Mouse (Mus musculus): ENCODE measurements around the gene Gm19426.
"Not testable (repeated sequence)": the region's sequence is repeated elsewhere in the genome, so short reads cannot be mapped to it uniquely, and the experiment has no call there.

Gene Gm19426

DNA sequence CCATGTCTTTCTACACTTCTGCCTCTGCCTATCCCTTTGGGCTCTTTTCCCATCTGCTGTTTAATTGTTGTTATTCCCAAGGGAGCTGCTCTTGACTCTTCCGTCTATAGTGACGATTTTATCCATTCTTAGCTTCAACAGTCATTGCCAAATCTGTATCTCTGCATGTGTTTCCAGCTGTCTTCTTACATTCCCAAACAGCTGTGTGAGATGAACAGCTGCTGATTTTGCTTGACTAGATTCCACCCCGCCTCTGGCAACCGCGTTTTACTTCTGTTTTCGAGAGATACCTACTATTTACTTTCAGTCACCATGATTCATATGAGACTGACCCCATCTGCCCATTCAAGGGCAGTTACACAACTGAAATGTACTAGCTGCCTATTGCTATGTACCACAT, 6.7 kb upstream of the Gm19426 start:
- no peak for DNase-seq (ENCODE audit: low spot score)

DNA sequence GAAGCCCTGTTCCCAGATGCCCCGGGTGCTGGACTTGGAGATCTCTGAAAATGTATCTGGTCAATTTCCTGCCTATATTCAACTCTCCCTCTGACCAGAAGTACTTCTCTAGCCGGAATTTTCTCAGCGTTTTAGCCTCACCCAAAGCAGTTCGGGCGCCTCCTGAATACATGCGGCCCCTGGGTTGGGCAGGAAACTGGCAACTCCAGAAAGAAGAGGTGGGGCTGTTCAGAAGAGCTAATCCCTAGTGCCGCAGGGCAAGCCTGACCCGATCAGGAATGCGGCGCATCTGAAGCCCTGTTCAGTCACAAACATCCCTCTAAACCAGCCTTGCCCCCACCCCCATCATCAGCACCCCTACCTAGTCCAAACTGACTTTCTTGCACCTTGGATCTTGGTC, 671 bp upstream of the Gm19426 start:
- no peak for DNase-seq (ENCODE audit: low spot score)

DNA sequence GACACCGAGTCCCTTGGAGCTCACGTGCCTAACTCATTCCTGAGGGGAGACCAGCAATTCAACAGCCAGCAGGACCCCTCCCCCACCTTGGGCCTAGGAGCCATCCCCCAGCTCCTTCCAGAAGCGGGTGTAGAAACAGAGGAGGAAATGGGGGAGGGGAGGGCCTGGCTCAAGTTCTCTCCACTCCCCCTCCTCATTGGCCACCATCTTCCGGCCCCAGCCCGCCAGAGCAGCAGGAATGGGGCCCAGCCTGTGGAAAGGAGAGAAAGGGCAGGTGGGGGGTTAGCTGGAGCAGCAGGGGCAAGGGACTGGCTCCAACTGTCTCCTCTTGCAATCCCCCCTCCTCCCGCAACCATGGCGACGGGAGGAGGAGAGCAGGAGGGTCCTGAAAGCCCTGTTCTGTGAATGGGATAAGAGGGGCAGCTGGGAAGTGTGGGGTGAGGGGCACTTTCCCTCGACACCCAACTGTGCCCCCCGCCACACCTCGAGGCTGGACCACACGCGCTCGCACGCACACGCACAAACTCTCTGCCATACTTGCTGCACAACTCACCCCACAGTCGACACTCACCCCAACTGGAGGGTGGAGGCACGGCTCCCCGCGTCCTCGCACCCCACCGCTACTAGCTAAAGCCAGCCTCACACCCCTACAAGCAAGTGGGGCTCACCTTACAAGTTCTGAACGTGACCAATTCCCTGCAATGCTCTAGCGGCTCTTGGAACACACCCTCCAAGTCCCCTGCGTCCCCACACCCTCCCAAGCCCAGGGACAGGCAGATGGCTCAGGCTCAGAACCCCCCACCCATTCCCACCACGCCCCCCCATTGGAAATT, 788 bp downstream of the Gm19426 start:
- peak; percentile 95 for DNase-seq (ENCODE audit: low spot score)

DNA sequence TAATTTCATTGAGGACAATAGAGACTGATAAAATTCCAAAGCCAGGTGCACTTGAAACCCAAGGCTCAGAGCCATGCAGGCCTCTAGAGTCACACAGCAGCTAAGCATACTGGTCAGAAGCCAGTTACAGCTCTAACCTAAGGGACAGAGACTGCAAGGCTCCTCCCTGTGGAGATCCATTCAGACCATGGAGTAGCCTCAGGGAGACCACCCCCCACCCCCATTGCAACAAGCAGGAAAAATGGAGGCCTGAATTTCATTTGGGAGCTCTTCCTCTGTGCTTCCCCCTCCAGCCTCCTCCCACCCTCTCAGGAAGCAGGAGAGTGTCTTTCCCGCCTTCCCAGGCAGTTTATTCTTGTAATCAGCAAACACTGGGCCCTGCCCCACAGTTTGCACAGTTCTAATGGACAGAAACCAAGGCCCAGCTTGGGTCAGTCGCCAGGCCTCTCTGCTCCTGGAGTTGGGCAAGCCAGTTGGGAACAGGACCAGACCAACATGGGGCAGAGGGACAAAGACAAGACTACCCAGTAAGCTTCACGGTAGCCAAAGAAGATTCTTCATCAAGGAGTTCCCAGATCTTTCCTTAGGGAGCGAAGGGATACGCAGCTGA, 1.5 kb downstream of the Gm19426 start:
- no peak for DNase-seq (ENCODE audit: low spot score)

DNA sequence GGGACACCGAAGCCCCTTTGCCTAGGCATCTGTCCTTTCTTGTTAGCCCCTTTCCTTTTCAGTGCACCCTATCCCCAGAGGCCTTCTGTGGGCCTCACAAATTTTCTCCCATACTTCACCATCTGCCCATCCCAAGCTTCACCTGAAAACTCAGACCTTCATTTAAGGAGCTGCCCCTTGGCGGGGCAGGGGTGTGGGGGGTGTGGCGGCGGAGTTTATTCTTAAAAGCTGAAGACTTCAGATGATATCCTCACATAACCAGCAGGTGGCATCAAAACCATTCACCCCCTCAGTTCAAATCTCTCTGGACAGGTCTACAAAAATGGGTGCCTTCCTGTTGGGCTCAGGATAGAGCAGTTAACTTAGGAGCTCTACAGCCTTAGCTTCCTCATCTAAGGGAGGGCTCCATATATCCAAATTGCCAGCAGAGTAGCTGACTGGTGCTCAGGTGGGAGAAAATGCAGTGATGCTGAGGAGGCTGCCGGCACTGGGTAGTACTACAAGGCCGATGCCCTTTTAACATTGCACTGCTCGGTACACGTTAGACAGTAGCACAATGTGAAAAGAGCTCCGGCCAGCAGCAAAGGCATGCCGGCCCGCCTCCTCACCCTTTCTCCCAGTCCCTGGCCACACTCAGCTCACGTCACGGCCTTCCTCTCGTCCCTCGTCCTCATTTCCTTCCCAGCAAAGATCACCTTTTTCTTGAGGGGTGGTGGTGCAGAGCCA, 2.7 kb downstream of the Gm19426 start:
- DNase-seq (ENCODE audit: low spot score) = peak; percentile 30

DNA sequence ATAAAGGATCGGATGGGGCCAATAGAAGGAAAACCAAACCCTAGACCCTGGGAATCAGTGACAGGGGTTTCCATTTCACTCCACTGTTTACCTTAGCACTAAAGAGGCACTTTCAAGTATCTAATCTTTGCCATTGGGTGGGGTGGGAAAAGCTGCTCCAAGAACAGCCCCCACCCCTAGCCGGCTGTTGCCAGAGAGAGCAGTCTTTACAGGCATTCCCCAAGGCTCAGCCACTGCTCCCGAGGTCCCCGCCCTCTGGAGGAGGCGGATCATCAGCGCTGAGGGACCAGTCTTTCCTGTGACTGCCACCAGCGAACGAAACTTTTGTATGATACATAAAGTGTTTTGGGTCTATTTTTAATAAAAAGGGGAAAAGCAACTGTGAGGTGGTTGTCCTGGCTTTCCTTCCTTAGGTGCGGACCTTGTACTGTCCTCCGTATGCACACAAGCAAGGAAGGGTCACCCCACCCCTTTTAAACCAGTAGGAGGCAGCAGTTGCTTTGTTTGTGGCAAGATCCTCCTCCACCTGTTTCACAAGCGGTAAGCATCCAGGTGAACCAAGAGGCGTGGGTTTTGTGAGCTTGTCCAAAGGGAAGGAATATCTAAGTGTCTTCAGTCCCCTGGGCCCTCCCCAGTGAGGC, 5.1 kb downstream of the Gm19426 start:
- peak; percentile 83 for DNase-seq (ENCODE audit: low spot score)

DNA sequence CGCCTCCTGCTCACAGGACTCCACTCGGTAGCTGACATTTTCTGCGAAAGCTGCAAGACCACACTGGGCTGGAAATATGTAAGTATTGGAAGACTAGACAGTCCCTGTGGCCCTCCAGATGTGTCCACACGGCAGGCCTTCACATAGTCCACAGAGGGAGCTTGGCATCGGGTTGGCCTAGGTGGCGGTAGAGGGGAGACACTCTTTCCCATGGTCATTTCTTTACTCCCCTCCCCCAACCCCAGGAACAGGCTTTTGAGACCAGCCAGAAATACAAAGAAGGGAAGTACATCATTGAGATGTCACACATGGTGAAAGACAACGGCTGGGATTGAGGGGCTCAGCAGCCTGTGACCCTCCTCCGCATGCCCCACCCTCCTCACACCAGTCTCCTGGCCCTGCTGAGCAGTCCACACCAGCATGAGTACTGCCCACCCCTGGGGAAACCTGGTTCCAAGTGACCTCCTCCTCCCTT, 6.0 kb downstream of the Gm19426 start:
- peak; percentile 64 for DNase-seq (ENCODE audit: low spot score)

DNA sequence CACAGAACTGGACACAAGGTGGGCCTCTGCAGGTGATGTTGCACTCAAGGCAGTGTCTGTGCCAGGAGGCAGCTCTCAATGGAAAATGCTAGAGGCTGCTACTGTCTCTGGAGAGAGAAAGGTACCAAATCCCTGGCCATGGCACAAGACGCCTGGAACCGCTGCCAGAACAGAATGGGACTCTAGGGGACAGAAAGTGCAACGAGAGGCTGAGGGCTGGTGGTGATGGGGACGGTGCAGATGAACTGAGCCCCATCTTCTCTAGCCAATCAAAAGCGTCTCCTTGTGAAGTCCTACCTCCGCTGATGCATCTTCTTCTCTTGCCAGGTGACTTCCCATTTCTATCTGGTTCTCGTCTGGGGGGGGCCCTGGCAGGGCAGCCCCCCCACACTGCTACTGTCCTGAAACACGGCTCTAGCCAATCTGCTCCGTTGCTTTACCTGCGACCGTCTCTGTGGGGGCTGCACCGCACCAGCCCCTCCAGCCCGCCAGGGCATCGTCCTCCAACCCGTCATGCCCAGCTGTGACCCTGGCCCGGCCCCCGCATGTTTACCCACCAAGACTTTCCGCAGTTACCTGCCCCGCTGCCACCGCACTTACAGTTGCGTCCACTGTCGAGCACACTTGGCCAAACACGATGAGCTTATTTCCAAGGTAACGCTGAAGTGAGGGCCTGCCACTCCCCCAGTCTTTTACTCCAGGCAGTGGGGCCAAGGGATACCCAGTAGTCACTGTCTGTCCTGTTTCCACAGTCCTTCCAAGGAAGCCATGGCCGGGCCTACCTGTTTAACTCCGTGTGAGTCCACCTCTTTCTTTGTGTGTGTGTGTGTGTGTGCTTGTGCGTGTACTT, 6.9 kb downstream of the Gm19426 start:
- peak; percentile 23 for DNase-seq (ENCODE audit: low spot score)

DNA sequence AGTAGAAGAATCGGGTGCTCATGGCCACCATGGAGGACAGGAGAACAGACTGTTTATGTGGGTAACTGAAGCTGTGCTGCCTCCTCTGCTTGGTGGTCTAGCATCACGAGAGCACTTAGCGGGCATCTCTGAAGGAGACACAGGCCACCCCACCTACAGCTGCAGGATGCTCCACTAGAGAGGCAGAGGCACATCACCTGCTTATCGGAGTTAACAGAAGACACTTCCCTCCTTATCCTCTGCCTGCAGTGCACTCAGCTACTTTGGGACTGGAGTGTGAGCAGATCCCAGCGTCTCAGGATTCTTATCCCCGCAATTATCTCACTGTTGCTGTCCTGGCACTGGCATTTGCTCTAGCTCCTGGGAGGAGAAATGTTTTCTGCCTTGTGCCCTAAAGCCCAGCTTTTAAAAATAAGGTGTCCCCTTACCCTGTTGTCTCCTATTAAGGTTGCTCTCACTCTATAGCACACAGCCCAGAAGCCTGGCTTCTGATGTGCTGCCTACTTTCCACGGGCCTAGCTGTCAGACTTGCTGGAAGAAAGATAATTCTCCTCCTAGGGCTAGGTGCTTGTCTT, 8.0 kb downstream of the Gm19426 start:
- DNase-seq (ENCODE audit: low spot score) = peak; percentile 47

DNA sequence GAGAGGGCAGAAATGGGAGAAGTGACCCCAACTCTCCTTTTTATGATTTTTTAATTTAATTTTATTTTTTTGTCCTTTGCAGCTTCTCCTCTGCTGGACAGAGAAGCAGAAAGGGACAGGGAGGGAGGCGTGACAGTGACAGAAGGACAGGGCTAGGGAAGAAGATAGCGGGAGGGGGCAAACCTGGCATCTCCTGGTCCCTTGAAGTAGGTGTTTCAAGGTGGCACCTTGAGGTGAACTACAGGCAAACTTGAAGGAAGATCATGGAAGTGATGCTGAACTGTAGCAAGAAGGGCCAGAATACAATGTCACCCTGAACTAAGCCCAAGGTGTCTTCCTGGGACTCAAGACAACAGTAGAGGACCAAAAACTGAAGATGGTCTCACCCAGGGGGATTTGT, 8.5 kb downstream of the Gm19426 start:
- DNase-seq (ENCODE audit: low spot score) = no peak

DNA sequence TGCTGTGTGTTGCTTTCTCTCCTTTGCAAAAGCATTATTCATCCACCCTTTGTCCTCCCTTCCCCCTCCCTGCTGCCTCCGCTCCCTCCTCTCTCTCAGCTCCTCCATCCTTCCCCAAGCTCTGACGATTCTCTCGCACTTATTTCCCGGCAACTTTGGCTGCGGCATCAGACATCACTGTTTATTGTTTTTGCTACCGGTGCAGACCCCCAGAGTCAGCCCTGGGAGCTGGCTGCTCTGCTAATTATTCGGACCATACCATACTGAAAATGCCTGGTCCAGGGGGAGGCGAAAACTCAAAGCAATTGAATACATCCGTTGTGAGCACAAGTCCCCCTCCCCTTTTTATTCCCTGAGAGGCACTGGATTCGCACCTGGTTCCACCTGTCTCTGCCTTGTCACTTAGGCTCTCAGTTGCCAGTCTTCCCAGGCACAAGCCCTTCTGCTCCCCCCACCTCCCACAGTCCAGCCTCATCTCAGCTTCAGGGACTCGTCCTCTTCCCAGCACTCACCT, 9.0 kb downstream of the Gm19426 start:
- peak; percentile 18 for DNase-seq (ENCODE audit: low spot score)

DNA sequence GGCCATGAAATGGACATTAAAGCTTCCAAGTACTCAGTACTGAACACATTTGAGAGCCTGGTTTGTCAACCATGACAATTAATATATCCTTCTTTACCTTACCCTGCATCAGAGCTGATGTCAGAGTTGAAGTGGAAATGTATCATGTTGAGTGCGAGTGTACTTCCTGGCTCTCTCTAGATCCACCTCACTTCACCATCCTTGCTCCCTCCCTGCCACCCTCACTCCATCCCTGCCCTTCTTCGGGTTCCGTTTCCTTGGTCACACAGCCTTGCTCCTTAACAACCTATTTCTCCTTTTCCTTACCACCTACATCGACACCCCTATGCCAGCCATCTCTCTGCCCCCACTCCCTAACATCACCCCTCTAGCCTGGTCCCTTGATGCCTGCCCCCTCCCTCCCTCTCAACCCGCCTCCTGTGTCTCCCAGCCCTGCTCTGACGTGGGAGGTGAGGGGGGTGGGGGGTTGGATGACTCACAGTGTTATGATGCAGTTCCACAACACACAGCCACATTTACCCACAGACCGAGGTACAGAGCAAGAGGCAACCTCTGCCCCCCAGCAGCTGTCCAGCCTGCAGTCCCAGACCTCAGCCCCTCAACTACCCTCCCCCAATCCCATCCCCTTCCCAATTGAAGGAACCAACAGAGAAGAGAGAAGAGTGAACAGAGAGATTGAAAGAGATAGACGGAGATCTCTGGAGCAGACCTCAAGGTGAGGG, 9.7 kb downstream of the Gm19426 start, which contains the start of gene Ypel4:
Gene Ypel4 (plus strand): TSS at position 480 of the 722 bp plus-strand sequence.
- DNase-seq (ENCODE audit: low spot score) = peak; percentile 51

DNA sequence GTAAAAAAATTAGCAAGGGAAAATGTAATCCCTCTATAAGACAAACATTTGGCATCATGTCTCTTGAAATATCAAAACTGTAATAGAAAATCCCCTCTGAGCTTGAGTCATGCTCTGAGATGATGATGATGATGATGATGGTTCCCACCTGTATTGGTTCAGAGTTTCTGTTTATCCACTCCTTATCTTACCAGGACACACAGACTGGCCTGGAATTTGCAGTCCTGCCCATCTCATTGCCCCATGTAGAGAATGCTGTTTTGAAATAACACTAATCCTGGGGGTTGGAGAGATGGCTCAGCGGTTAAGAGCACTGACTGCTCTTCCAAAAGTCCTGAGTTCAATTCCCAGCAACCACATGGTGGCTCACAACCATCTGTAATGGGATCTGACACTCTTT, 11.1 kb downstream of the Gm19426 start:
- no peak for DNase-seq (ENCODE audit: low spot score)

DNA sequence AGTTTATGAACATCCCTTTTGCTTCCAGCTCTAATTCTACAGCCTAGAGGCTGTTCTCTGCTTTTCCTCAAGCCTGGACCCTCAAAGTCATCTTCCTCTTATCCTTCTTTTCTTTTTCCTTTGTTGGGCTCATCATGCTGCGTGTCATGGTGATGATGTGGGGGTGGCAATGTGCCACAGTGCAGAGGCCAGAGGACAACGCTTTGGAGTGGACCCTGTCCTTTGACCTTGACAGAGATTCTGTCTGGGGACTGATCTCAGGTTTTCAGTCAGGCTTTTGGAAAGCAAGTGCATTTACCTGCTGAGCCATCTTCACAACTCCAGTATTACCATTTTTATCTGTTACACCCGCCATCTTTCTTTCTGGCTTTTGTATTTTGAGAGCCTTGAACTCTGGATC, 12.2 kb downstream of the Gm19426 start:
- DNase-seq (ENCODE audit: low spot score) = no peak

DNA sequence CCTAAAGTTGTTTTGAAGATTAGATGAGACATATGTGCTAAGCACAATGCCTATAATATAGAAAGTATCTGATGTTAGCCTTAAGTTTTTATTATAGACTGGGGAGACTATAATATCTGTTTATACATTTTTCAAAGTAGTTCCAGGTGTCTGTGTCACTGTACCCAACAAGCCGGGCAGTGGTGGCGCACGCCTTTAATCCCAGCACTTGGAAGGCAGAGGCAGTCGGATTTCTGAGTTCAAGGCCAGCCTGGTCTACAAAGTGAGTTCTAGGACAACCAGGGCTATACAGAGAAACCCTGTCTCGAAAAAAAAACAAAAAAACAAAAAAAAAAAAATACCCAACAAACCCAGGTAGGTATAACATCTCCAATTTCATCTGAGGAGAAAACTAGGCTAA, 15.3 kb downstream of the Gm19426 start:
- not testable (repeated sequence) for DNase-seq (ENCODE audit: low spot score)

DNA sequence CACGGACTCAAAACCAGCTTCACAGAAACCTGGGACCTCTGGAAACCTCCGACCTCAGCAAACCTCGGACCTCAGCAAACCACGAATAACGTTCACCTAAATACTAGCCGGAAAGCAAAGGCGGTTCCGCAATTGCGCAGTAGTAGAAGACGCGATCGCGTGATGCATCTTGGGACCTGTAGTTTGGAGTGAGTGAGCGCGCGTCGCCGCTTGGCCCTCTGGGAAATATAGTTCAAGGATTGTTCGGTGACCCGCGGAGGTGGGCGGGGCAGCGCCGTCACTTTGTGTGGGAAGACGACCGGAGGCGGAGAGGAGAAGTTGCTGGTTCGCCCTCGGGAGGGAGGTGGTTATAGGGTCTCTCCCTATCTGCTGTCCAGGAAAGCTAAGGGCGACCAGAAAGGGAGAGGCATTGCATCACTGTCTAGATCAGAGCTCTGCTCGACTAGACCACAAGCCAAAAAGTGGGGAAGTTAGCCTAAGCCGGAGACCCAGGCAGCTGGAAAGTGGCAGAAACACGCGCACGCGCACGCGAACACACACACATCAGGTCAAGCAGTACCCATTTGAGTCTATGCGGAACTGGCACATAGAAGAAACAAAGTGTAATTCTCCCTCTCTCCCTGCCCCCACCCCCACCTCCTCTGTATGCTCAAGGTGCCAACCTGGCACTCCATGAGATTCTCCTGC, 16.1 kb downstream of the Gm19426 start, which contains the start of gene Clp1:
Gene Clp1 (minus strand): TSS at position 179 of the 687 bp plus-strand sequence.
- peak; percentile 96 for DNase-seq (ENCODE audit: low spot score)

DNA sequence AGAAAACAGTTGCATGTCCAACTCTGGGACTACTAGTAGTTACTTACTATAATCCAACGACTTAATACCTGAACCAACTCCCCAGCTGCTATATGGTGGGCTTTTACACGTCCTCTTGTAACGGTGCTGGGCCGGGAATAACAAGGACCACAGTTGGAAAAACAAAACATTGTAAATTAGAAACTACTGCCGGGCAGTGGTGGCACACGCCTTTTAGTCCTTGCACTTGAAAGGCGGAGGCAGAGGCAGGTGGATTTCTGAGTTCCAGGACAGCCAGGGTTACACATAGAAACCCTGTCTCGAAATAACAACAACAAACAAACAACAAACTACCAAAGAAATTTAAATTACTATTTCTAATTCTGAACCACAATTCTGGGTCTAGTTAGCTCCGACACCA, 16.7 kb downstream of the Gm19426 start:
- DNase-seq (ENCODE audit: low spot score) = no peak

DNA sequence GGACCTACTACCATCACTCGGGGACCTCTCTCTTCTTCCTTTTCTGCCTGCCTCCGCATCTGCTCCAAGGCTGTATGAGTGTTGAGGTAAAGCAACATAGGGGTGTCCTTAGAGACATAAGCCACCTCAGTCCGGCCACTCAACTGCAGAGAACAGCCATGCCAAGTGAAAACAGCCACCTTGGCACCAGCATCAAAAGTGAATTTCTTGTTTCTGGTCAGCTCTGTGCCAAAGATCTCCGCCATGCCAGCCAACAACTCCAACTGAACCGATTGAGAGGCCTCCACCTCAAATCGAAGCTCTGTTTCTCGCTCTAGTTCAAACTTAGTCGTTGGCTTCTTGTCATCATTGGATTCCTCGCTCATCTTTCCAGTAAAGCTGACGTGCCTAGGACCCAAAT, 17.7 kb downstream of the Gm19426 start:
- no peak for DNase-seq (ENCODE audit: low spot score)

DNA sequence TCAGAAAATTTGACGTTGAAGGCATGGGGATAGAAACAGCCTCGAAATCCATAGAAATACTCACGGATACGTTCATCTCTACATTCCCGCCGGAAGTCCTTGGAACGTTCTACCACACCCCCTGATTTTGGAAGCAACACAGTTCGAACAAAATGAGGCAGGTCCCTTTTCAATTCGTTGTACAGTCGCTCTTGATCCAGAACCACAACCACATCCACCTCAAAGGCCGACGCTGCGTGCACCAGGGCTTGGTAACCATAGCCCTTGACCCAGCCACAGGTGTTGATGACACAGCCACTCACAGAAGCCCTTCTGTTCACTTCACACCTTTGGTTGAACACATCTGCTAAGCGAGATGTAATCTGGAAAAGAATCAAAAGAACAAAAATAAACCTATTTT, 19.6 kb downstream of the Gm19426 start:
- DNase-seq (ENCODE audit: low spot score) = no peak

All from yolk sac, embryonic 10.5 days (tissue).